Mouse (Mus musculus) megakaryocyte-erythroid progenitor cell, adult 5 weeks (primary cell): ENCODE data around the gene Dnajc5. TPM values are rescaled to one million over a fixed set of nuclear protein-coding genes. Genes with fewer than 3 reads are reported as not detected.

Experiments used
- polyA plus RNA-seq: library from polyadenylated mRNA; stranded (reverse); fragments of >175 nt; gene quantifications from 2 replicates; pipeline ENCODE4 v1.2.3, GENCODE M21; 2012

The Dnajc5 gene
- 27.2 and 29.7 TPM in 2 replicates for polyA plus RNA-seq

DNA sequence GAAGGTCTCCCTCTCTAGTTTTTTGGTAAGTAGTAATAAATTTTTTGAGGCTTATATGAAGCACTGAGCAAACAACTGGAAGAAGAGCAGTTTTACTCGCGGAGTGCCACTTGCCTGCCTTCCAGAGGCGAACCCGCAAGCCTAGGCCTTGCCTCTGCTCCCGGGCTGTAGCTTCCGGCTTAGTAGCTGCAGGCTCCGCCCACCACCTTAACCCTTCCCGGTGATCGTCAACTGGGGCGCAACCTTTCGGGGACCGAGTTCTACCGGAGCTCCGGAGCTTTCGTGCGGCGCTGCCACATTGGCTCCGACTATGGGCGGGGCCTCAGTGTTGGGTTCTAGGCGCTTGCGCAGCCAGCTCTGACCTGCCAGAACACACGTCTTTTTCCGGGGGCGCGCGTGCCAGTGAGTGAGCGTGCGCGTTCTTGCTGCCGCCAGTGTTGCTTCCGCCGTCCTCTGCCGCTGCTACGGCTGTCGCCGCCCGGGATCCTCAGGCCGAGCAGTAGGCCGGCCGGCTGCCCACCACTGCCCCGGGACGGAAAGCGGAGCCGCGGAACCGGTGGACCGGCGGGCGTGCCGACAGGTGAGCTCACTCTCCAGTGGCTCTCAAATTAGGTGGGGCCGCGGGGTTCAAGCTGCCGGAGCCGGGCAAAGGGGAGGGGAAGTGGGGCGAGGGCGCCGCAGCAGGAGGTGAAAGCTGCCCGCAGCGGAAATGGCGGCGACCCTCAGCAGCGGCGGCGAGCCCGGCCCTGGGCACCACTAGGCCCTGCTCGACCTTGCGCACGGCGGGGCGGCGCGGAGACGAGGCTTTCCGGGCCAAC, at the start of gene Dnajc5:
Dnajc5 (plus strand) TSS at position 368 of the 818 bp plus-strand sequence.

GRCm38 (mm10) chr2:181493156-181493927, 26.9 kb upstream of the Dnajc5 start, which contains the start of gene Abhd16b:
Abhd16b (plus strand) TSS chr2:181493206.

GRCm38 (mm10) chr2:181496831-181497547, 23.3 kb upstream of the Dnajc5 start, which contains the start of gene Tpd52l2:
Tpd52l2 (plus strand) TSS chr2:181497142.

DNA sequence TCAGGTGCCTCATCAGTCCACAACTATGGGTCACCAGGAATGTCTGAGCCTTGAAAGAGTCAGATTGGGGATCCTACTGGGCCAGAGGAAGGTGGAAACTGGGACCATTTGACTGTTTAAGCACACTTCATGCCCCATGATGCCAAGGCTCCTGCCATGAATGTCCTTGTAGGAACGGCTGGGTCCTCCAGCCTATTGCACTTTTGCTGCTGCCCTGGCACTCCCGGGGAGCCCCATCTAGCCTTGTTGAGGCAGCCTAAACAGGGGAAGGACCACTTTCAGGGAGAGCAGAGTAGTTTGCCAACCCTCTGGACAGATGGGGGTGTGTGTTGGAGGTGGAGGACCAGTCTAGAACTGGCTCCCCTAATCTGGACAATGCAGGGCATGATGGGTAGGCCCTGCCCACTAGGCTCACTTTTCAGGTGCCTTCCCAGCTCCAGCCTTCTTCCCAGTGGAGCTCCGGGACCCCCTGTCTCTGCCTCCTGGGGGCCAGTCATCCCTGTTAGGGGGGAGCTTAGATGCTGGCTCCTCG, 64.2 kb downstream of the Dnajc5 start, which contains the start of gene Uckl1:
Uckl1 (minus strand) TSS at position 482 of the 532 bp plus-strand sequence.

DNA sequence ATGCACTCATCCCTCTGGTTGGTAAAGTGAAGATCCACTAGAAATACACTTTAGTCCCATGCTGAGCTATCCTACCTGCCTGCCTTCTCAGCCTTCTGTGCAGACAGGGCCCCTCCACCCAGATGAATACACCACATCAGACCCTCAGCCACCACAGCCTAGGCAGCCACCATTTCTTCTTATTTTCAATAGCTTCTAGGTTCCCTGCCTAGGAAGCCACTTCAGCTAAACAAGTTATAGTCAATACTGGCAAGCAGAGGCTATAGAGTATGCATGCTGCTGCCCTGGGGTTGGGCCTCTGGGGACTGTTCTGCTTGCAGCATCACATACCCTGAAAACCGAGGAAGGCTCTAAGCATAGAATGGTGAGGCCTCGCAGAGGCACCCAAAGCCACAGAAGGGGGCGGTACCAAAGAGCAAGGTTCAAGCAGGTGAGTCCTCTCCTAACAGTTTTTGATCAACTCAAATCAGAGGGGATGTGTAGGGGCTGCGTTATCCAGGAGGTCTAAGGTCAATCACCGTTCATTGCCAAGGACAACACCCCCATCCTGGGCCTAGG, 71.3 kb downstream of the Dnajc5 start, which contains the start of gene Prpf6:
Prpf6 (plus strand) TSS at position 341 of the 558 bp plus-strand sequence.

DNA sequence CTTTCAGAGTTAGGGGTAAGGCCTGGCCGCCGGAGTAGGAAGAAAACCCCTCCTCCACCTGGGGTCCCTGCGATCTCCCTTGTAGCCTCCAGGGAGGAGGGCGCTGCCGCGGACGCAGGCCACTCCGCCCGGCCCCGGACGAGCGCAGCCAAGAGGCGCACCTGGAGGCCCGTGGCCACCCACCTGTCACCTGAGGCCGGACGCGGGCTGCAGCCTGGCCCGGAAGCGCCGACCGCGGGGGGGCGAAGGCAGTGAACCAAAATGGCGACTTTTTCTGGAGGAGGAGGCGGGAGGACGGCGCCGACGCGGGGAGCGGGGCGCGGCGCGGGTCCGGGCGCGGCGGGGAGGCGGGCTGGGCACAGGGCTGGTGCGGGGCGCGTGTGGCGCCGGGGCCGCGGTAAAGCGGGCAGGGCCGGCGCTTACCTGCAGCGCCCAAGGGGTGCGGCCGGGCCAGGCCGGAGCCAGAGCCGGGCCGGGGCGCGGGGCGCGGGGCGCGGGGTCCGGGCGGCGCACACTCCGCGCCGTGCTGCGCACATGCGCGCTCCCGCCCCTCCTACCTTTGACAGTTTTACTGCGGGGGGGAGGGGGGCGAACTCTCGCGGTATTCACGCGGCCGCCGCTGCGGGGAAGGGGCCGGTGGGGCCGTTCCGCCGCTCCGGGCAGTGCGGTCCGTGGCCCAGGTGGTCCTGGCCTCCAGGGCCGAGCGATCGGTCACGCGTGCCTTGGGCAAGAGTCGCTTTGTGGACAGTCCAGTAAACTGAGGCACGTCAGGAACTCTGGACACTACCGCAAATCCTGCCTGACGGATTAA, 72.2 kb downstream of the Dnajc5 start, which contains the start of gene Zfp512b:
Zfp512b (minus strand) TSS at position 573 of the 811 bp plus-strand sequence.

DNA sequence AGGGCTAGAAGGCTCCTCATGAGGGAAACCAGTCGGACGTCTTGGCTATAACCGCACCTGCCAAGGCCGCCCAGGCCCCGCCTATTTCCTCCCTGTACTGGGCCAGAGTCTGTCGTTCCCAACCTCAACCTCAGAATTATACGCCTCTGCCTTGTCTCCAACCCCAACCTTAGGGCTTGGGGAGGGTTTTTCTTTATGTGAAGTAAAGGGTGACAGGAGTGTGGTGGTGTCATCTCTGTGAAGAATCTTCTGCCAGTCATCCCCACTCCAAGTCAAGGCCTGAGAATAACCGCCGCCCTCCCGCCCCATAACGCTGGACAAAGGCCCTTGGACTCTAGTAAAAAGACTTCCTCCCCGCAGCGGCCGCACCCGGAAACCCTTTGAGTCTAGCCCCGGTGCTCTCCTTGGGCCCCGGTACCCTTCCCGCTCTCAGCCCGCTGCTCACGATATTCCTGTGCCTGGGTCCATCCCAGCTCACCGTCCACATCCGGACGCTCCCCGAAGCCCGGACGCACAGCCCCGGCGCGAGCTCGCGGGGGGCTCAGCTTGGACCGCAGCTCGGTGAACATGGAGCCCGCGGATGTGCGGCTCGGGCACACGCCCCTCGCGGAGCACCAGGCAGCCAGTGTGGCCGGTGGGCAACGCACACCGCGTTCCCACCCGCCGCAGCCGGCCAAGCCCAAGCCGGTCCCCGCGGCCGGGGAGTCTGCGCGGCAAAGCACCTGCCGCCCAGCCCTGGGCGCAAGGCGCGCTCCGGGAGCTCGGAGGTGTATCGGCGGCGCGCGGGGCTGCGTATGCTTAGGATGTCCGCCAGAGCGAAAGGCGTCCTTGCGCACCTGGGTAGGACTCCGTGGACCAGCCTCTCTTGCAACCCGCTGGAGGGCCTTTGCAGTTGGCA, 78.4 kb downstream of the Dnajc5 start, which contains the start of gene Samd10:
Samd10 (minus strand) TSS at position 759 of the 898 bp plus-strand sequence.

Other genes starting within 250 kb of the Dnajc5 start
- 10.7 and 12.8 TPM in 2 replicates for gene Gmeb2, start 232.4 kb upstream of the Dnajc5 start, polyA plus RNA-seq
- not detected in 2 replicates for gene Stmn3, start 206.0 kb upstream of the Dnajc5 start, polyA plus RNA-seq
- gene Rtel1, start 200.7 kb upstream of the Dnajc5 start, polyA plus RNA-seq, result 18.5 and 21.3 TPM in 2 replicates
- 32.0 and 40.5 TPM in 2 replicates for gene Zgpat, start 155.6 kb upstream of the Dnajc5 start, polyA plus RNA-seq
- gene Arfrp1, start 155.1 kb upstream of the Dnajc5 start, polyA plus RNA-seq, result 16.0 and 20.7 TPM in 2 replicates
- gene Lime1, start 140.4 kb upstream of the Dnajc5 start, polyA plus RNA-seq, result 48.6 and 51.5 TPM in 2 replicates
- 1.3 and 2.0 TPM in 2 replicates for gene Zbtb46, start 61.1 kb upstream of the Dnajc5 start, polyA plus RNA-seq
- 0.03 and 0.05 TPM in 2 replicates for gene Abhd16b, start 27.3 kb upstream of the Dnajc5 start, polyA plus RNA-seq
- gene Tpd52l2, start 23.3 kb upstream of the Dnajc5 start, polyA plus RNA-seq, result 51.1 and 51.3 TPM in 2 replicates
- 68.5 and 70.4 TPM in 2 replicates for gene Uckl1, start 64.4 kb downstream of the Dnajc5 start, polyA plus RNA-seq
- 14.2 and 19.5 TPM in 2 replicates for gene Prpf6, start 71.4 kb downstream of the Dnajc5 start, polyA plus RNA-seq
- 83.7 and 124 TPM in 2 replicates for gene Zfp512b, start 72.3 kb downstream of the Dnajc5 start, polyA plus RNA-seq
- 6.1 and 6.3 TPM in 2 replicates for gene Samd10, start 78.7 kb downstream of the Dnajc5 start, polyA plus RNA-seq
- gene Gm29797, start 136.5 kb downstream of the Dnajc5 start, polyA plus RNA-seq, result 0.12 TPM in 1 of 2 replicates, not detected in the other
- gene Sox18, start 151.2 kb downstream of the Dnajc5 start, polyA plus RNA-seq, result 0.35 and 0.37 TPM in 2 replicates
- gene Tcea2, start 159.8 kb downstream of the Dnajc5 start, polyA plus RNA-seq, result 9.2 and 9.4 TPM in 2 replicates
- 163 and 195 TPM in 2 replicates for gene Rgs19, start 173.5 kb downstream of the Dnajc5 start, polyA plus RNA-seq
- not detected in 2 replicates for gene Lkaaear1, start 178.0 kb downstream of the Dnajc5 start, polyA plus RNA-seq
- gene Oprl1, start 194.5 kb downstream of the Dnajc5 start, polyA plus RNA-seq, result not detected in 2 replicates
- 0.01 and 0.04 TPM in 2 replicates for gene Myt1, start 242.8 kb downstream of the Dnajc5 start, polyA plus RNA-seq